Mouse (Mus musculus) gastrocnemius, postnatal 14 days (tissue): ENCODE data around the gene Olfr380. TPM values are rescaled to one million over a fixed set of nuclear protein-coding genes. Genes with fewer than 3 reads are reported as not detected.

Source experiments
- DNase-seq: peaks from one replicate; pipeline ENCODE4 v3.0.0; 2021; ENCODE audit warnings: mixed read lengths
- intact Hi-C: fragments of 180-260 bp; cut with DNase I; formaldehyde crosslinking; loops from one replicate; pipeline ENCODE4 v1.15.1; 2025; ENCODE audit warnings: low total_unique reads
- long read RNA-seq, 2 experiments: library from polyadenylated mRNA; stranded (forward); transcript quantifications; one replicate each; pipeline ENCODE4 v2.0.0; 2021
- total RNA-seq, 2 experiments: library from RNA; stranded (reverse); gene quantifications; 2 replicates each; pipeline ENCODE4 v1.2.3; 2021

Olfr380 gene
- not detected for total RNA-seq
- long read RNA-seq, experiment 1 = 0 reads
- long read RNA-seq, experiment 2 = 0 reads

DNA sequence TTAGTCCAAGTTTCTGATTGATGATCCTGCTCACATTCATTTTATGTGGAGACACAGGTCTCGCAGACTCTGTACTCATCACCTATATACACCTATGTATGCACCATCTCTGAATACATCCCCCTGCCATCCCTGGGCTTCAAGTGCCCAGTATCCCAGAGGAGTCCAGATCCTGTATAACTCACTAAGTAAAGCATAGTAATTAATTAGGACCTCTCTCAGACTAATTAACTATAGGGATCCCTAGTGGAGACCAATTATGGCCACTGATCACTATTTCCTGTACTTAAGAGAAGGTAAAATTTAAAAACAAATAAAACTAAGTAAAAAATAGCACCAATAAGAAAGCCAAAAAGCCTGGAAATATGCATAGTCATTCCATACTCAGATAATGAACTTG is at the start of gene Olfr380:
Olfr380 (minus strand) TSS at position 101 of the 400 bp plus-strand sequence.
- intact Hi-C loops = no loop called here
- no peak for DNase-seq

DNA sequence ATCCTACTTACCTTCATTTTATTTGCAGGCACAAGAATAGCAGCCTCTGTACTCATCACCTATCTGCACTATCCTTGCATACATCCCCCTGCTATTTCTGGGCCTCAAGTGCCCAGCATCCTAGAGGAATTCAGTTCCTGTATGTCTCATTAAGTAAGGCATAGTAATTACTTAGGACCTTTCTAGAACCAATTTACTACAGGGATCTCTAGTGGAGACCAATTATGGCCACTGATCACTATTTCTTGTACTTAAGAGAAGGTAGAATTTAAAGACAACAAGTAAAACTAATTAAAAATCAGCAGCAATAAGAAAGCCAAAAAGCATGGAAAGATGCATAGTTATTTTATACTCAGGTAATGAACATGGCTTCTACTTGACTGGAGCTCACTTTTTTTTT is 34.2 kb upstream of the Olfr380 start, which contains the start of gene Olfr381:
Olfr381 (minus strand) TSS at position 101 of the 400 bp plus-strand sequence.
- intact Hi-C loops = no loop called here
- no peak for DNase-seq

DNA sequence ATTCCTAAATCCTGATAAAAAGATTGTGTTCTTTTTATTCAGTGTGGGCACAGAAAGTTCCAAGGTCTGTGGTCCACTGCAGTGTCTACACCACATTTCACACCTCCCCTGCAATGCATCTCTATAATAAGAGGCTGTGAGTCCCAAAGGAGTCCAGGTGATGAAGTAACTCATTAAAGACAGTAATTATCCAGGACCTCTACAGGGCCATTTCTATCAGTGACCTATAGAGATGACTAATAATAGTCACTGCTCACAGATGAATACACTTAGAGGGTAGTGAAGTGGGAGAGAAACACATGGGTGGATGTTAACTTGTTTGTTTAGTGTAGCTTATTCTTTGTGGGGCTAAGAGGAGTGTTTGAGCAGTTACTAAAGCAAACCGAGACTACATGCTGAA is 28.9 kb downstream of the Olfr380 start, which contains the start of gene Olfr378:
Olfr378 (minus strand) TSS at position 101 of the 400 bp plus-strand sequence.
- no peak for DNase-seq
- intact Hi-C loops = no loop called here

Other genes with a start within 250 kb of the Olfr380 start
- gene Trpv1, start 223.2 kb downstream of the Olfr380 start, total RNA-seq = under 1 TPM; 0.11 to 0.16 TPM
- gene Trpv3, start 190.1 kb downstream of the Olfr380 start, total RNA-seq = under 1 TPM; 0.04 to 0.06 TPM
- gene Aspa, start 127.9 kb downstream of the Olfr380 start, total RNA-seq = 1 to 10 TPM; 1.2 to 1.8 TPM
- gene Gm49340, start 127.8 kb downstream of the Olfr380 start, total RNA-seq = not detected
- gene Spata22, start 127.8 kb downstream of the Olfr380 start, total RNA-seq = not detected
- not detected for gene Olfr20, start 106.7 kb downstream of the Olfr380 start, total RNA-seq
- not detected for gene Olfr376, start 86.3 kb downstream of the Olfr380 start, total RNA-seq
- gene Olfr1, start 57.9 kb downstream of the Olfr380 start, total RNA-seq = not detected
- gene Olfr378, start 29.0 kb downstream of the Olfr380 start, total RNA-seq = not detected
- not detected for gene Olfr381, start 34.1 kb upstream of the Olfr380 start, total RNA-seq
- not detected for gene Olfr382, start 59.7 kb upstream of the Olfr380 start, total RNA-seq
- not detected for gene Olfr385, start 135.5 kb upstream of the Olfr380 start, total RNA-seq
- not detected for gene Olfr384, start 141.1 kb upstream of the Olfr380 start, total RNA-seq
- gene Zfp735, start 231.3 kb upstream of the Olfr380 start, total RNA-seq = not detected